Mouse (Mus musculus): Measurements from ENCODE around the gene Apbb1ip. TPM values are rescaled to one million over a fixed set of nuclear protein-coding genes. Genes with fewer than 3 reads are reported as not detected.

Apbb1ip gene
- polyA plus RNA-seq, 1 experiment, result 4.0 TPM

- Histone ChIP-seq H3K79me2 (ENCODE audit: control insufficient read depth, insufficient read depth) (peaks cover 50% of the 10 kb centered on the region), H3K79me3 (ENCODE audit: low read depth) (peaks cover 9% of the 10 kb centered on the region), H3K27me3 (ENCODE audit: control insufficient read depth, insufficient read depth, insufficient read length) (no peaks in the 10 kb centered on the region), H3ac (ENCODE audit: control insufficient read depth, insufficient read length, low read depth) (no peak overlapping the region), H3K4me3 (ENCODE audit: insufficient read depth, poor library complexity, severe bottlenecking) (peak overlapping the region; percentile 30), H3K36me3 (ENCODE audit: control insufficient read depth, insufficient read depth) (no peaks in the 10 kb centered on the region)
- no peak for TF ChIP-seq CTCF (IDR thresholded peaks at IDR 0.05; ENCODE audit: control insufficient read depth, insufficient read depth, insufficient read length)
- TF ChIP-seq USF1 (IDR thresholded peaks at IDR 0.05; ENCODE audit: low read depth), result peak; percentile 37
Measured at GRCm38 (mm10) chr2:22775681-22776080, 1.8 kb downstream of the Apbb1ip start.

- Histone ChIP-seq H3K79me3 (ENCODE audit: low read depth) (peaks cover 9% of the 10 kb centered on the region), H3K79me2 (ENCODE audit: control insufficient read depth, insufficient read depth) (peaks cover 59% of the 10 kb centered on the region), H3ac (ENCODE audit: control insufficient read depth, insufficient read length, low read depth) (no peak overlapping the region), H3K36me3 (ENCODE audit: control insufficient read depth, insufficient read depth) (no peaks in the 10 kb centered on the region), H3K4me3 (ENCODE audit: insufficient read depth, poor library complexity, severe bottlenecking) (no peak overlapping the region), H3K27me3 (ENCODE audit: control insufficient read depth, insufficient read depth, insufficient read length) (no peaks in the 10 kb centered on the region)
- TF ChIP-seq CEBPB (IDR thresholded peaks at IDR 0.05; ENCODE audit: low read depth), result no peak
- no peak for TF ChIP-seq USF1 (IDR thresholded peaks at IDR 0.05; ENCODE audit: low read depth)
- TF ChIP-seq MYOG (IDR thresholded peaks at IDR 0.05; ENCODE audit: control insufficient read depth, extremely low read depth, insufficient read length), result no peak
Measured at GRCm38 (mm10) chr2:22776568-22777230, 2.8 kb downstream of the Apbb1ip start.

GRCm38 (mm10) chr2:22777757-22778156 lies 3.9 kb downstream of the Apbb1ip start:
- no peaks in the 10 kb centered on the region for H3K36me3 ChIP-seq (ENCODE audit: control insufficient read depth, insufficient read depth)
- no peaks in the 10 kb centered on the region for H3K27me3 ChIP-seq (ENCODE audit: control insufficient read depth, insufficient read depth, insufficient read length)
- H3K4me3 ChIP-seq (ENCODE audit: insufficient read depth, poor library complexity, severe bottlenecking), result no peak overlapping the region
- peaks cover 9% of the 10 kb centered on the region for H3K79me3 ChIP-seq (ENCODE audit: low read depth)
- H3ac ChIP-seq (ENCODE audit: control insufficient read depth, insufficient read length, low read depth), result no peak overlapping the region
- H3K79me2 ChIP-seq (ENCODE audit: control insufficient read depth, insufficient read depth), result peaks cover 59% of the 10 kb centered on the region
- no peak for TF ChIP-seq MAX (IDR thresholded peaks at IDR 0.05)
- TF ChIP-seq FOSL1 (IDR thresholded peaks at IDR 0.05; ENCODE audit: insufficient read depth, low read length, poor library complexity, severe bottlenecking), result no peak
- no peak for TF ChIP-seq MYOG (IDR thresholded peaks at IDR 0.05; ENCODE audit: control insufficient read depth, extremely low read depth, insufficient read length)
- no peak for TF ChIP-seq CTCF (IDR thresholded peaks at IDR 0.05; ENCODE audit: control insufficient read depth, insufficient read depth, insufficient read length)
- TF ChIP-seq CEBPB (IDR thresholded peaks at IDR 0.05; ENCODE audit: low read depth), result no peak
- no peak for TF ChIP-seq MYOD1 (IDR thresholded peaks at IDR 0.05; ENCODE audit: control insufficient read depth, insufficient read length, low read depth)
- TF ChIP-seq USF1 (IDR thresholded peaks at IDR 0.05; ENCODE audit: low read depth), result no peak

- Histone ChIP-seq H3K79me3 (ENCODE audit: low read depth) (peaks cover 9% of the 10 kb centered on the region), H3K27me3 (ENCODE audit: control insufficient read depth, insufficient read depth, insufficient read length) (no peaks in the 10 kb centered on the region), H3ac (ENCODE audit: control insufficient read depth, insufficient read length, low read depth) (no peak overlapping the region), H3K4me3 (ENCODE audit: insufficient read depth, poor library complexity, severe bottlenecking) (no peak overlapping the region), H3K36me3 (ENCODE audit: control insufficient read depth, insufficient read depth) (no peaks in the 10 kb centered on the region), H3K79me2 (ENCODE audit: control insufficient read depth, insufficient read depth) (peaks cover 52% of the 10 kb centered on the region)
- no peak for TF ChIP-seq MYOD1 (IDR thresholded peaks at IDR 0.05; ENCODE audit: control insufficient read depth, insufficient read length, low read depth)
Measured at GRCm38 (mm10) chr2:22780884-22781283, 7.0 kb downstream of the Apbb1ip start.

- Histone ChIP-seq H3K27me3 (ENCODE audit: control insufficient read depth, insufficient read depth, insufficient read length) (no peaks in the 10 kb centered on the region), H3ac (ENCODE audit: control insufficient read depth, insufficient read length, low read depth) (no peak overlapping the region), H3K36me3 (ENCODE audit: control insufficient read depth, insufficient read depth) (no peaks in the 10 kb centered on the region), H3K79me3 (ENCODE audit: low read depth) (peaks cover 6% of the 10 kb centered on the region), H3K79me2 (ENCODE audit: control insufficient read depth, insufficient read depth) (peaks cover 46% of the 10 kb centered on the region), H3K4me3 (ENCODE audit: insufficient read depth, poor library complexity, severe bottlenecking) (no peak overlapping the region)
- TF ChIP-seq MYOD1 (IDR thresholded peaks at IDR 0.05; ENCODE audit: control insufficient read depth, insufficient read length, low read depth) (no peak), CTCF (IDR thresholded peaks at IDR 0.05; ENCODE audit: control insufficient read depth, insufficient read depth, insufficient read length) (no peak)
Measured at GRCm38 (mm10) chr2:22781387-22782009, 7.6 kb downstream of the Apbb1ip start.

- H3K27me3 ChIP-seq (ENCODE audit: control insufficient read depth, insufficient read depth, insufficient read length), result no peaks in the 10 kb centered on the region
- no peak for TF ChIP-seq CTCF (IDR thresholded peaks at IDR 0.05; ENCODE audit: control insufficient read depth, insufficient read depth, insufficient read length)
- no peak for TF ChIP-seq FOSL1 (IDR thresholded peaks at IDR 0.05; ENCODE audit: insufficient read depth, low read length, poor library complexity, severe bottlenecking)
- no peak for TF ChIP-seq MAX (IDR thresholded peaks at IDR 0.05)
- no peak for TF ChIP-seq USF1 (IDR thresholded peaks at IDR 0.05; ENCODE audit: low read depth)
- TF ChIP-seq MYOG (IDR thresholded peaks at IDR 0.05; ENCODE audit: control insufficient read depth, extremely low read depth, insufficient read length), result no peak
- TF ChIP-seq MYOD1 (IDR thresholded peaks at IDR 0.05; ENCODE audit: control insufficient read depth, insufficient read length, low read depth), result no peak
- TF ChIP-seq CEBPB (IDR thresholded peaks at IDR 0.05; ENCODE audit: low read depth), result no peak
- H3K79me2 ChIP-seq (ENCODE audit: control insufficient read depth, insufficient read depth), result peaks cover 40% of the 10 kb centered on the region
- H3K79me3 ChIP-seq (ENCODE audit: low read depth), result peaks cover 3% of the 10 kb centered on the region
- no peak overlapping the region for H3ac ChIP-seq (ENCODE audit: control insufficient read depth, insufficient read length, low read depth)
- no peak overlapping the region for H3K4me3 ChIP-seq (ENCODE audit: insufficient read depth, poor library complexity, severe bottlenecking)
- no peaks in the 10 kb centered on the region for H3K36me3 ChIP-seq (ENCODE audit: control insufficient read depth, insufficient read depth)
Measured at GRCm38 (mm10) chr2:22782057-22782456, 8.2 kb downstream of the Apbb1ip start.
